ENCODE assay signal across 15 mouse cellular contexts in the genomic region with DNA sequence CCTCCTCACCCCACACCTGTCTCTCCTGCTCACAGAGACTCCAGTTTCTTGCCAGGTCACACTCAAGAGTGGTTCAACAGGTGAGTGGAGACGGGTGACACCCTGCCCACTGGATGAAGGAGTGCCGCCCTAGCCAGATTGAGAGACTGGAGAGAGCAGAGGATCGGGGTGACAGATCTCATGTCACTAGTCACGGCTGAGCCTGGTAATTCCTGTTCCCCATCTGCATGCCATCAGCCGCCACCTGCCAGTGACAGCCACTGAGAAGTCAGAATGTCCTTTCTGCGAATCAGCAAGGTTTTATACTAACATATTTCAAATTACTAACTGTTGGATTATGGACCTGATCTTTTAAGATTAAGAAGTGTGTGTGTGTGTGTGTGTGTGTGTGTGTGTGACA. TPM values are rescaled to one million over a fixed set of nuclear protein-coding genes. Genes with fewer than 3 reads are reported as not detected.
"Had no signal": no experiment of that assay in that cellular context is flagged by ENCODE, and none has a peak within 500 bp of the region (broad histone marks: within the 10 kb centered on the region; RNA-seq: fewer than 3 reads in every experiment).

No protein-coding gene starts in this region.

- H3K36me3 ChIP-seq: kidney, embryonic 15.5 days; limb, embryonic 15.5 days; liver, embryonic 12.5 days had no signal

- H3K4me3 ChIP-seq: kidney, embryonic 15.5 days; limb, embryonic 15.5 days; liver, embryonic 12.5 days had no signal

- H3K27ac ChIP-seq: kidney, embryonic 15.5 days; limb, embryonic 15.5 days; liver, embryonic 12.5 days had no signal

- H3K9ac ChIP-seq: kidney, embryonic 15.5 days; limb, embryonic 15.5 days; liver, embryonic 12.5 days had no signal

- H3K4me1 ChIP-seq: liver, embryonic 12.5 days had no signal

- DNase-seq: kidney, adult 2 months; kidney, postnatal 14 days; right cerebral cortex, adult 18-20 months; right cerebral cortex, postnatal 25 days; thymus, adult 18-20 months; thymus, postnatal 25 days had no signal

- ATAC-seq: intestine, embryonic 16.5 days; liver, embryonic 12.5 days; midbrain, embryonic 16.5 days had no signal

- H3K4me2 ChIP-seq: kidney, embryonic 15.5 days; limb, embryonic 15.5 days; liver, embryonic 12.5 days; midbrain, embryonic 11.5 days had no signal

- H3K9me3 ChIP-seq: kidney, embryonic 15.5 days; limb, embryonic 15.5 days; liver, embryonic 12.5 days had no signal

- H3K27me3 ChIP-seq: kidney, embryonic 15.5 days; limb, embryonic 15.5 days had no signal

RNA-seq across cellular contexts. Expression of gene Atp2c2, which starts 9.2 kb away (rescaled TPM):
- total RNA-seq: megakaryocyte, adult 5-6 weeks had no signal

RNA-seq across cellular contexts. Expression of gene Wfdc1, which starts 24.4 kb away (rescaled TPM):
- total RNA-seq: megakaryocyte, adult 5-6 weeks had no signal
- polyA plus RNA-seq: limb, embryonic 11.5 days had no signal

RNA-seq across cellular contexts. Expression of gene Kcng4, which starts 55.1 kb away (rescaled TPM):
- total RNA-seq: megakaryocyte, adult 5-6 weeks had no signal
- polyA plus RNA-seq: limb, embryonic 11.5 days; liver, embryonic 12.5 days; liver, embryonic 16.5 days had no signal
